Mouse (Mus musculus): ENCODE data around the gene Ifngr1. TPM values are rescaled to one million over a fixed set of nuclear protein-coding genes. Genes with fewer than 3 reads are reported as not detected.
"Not testable (repeated sequence)": the region's sequence is repeated elsewhere in the genome, so short reads cannot be mapped to it uniquely, and the experiment has no call there.

Gene Ifngr1
- polyA plus RNA-seq, 1 experiment from 2014 or later: 16.3 TPM

GRCm38 (mm10) chr10:19591286-19591640, 486 bp upstream of the Ifngr1 start:
- ATAC-seq (replicated peaks): no peak
- Histone ChIP-seq H3K27ac (replicated peaks) (no peak overlapping the region), H3K4me2 (replicated peaks) (peak overlapping the region; percentile 91), H3K4me1 (peaks cover 10% of the 10 kb centered on the region), H3K27me3 (no peaks in the 10 kb centered on the region), H3K36me3 (no peaks in the 10 kb centered on the region), H3K9ac (replicated peaks) (no peak overlapping the region), H3K9me3 (no peaks in the 10 kb centered on the region), H3K4me3 (peak overlapping the region; percentile 77)
- WGBS: 41% methylated on average over 6 of the region's 6 CpGs

- ATAC-seq (replicated peaks): no peak
- Histone ChIP-seq H3K9me3 (no peaks in the 10 kb centered on the region), H3K27me3 (no peaks in the 10 kb centered on the region), H3K36me3 (no peaks in the 10 kb centered on the region), H3K4me3 (peak overlapping the region; percentile 77), H3K4me2 (replicated peaks) (peak overlapping the region; percentile 91), H3K4me1 (peaks cover 10% of the 10 kb centered on the region), H3K9ac (replicated peaks) (peak overlapping the region; percentile 76), H3K27ac (replicated peaks) (no peak overlapping the region)
- WGBS: 6% methylated on average over 3 of the region's 3 CpGs
Observed at GRCm38 (mm10) chr10:19592556-19592955, 807 bp downstream of the Ifngr1 start.

- Histone ChIP-seq H3K4me3 (no peak overlapping the region), H3K4me1 (peaks cover 10% of the 10 kb centered on the region), H3K27ac (replicated peaks) (no peak overlapping the region), H3K36me3 (no peaks in the 10 kb centered on the region), H3K4me2 (replicated peaks) (no peak overlapping the region), H3K27me3 (no peaks in the 10 kb centered on the region), H3K9ac (replicated peaks) (no peak overlapping the region), H3K9me3 (no peaks in the 10 kb centered on the region)
- no peak for ATAC-seq (replicated peaks)
- 83% methylated on average over 3 of the region's 3 CpGs for WGBS
Observed at GRCm38 (mm10) chr10:19593296-19593695, 1.5 kb downstream of the Ifngr1 start.

- H3K9ac ChIP-seq (replicated peaks): no peak overlapping the region
- no peaks in the 10 kb centered on the region for H3K27me3 ChIP-seq
- no peak for ATAC-seq (replicated peaks)
- no peak overlapping the region for H3K4me3 ChIP-seq
- peaks cover 10% of the 10 kb centered on the region for H3K4me1 ChIP-seq
- H3K9me3 ChIP-seq: no peaks in the 10 kb centered on the region
- no peak overlapping the region for H3K27ac ChIP-seq (replicated peaks)
- H3K4me2 ChIP-seq (replicated peaks): no peak overlapping the region
- H3K36me3 ChIP-seq: no peaks in the 10 kb centered on the region
- 85% methylated on average over 3 of the region's 3 CpGs for WGBS
Observed at GRCm38 (mm10) chr10:19594201-19594905, 2.6 kb downstream of the Ifngr1 start.

GRCm38 (mm10) chr10:19596866-19597265, 5.1 kb downstream of the Ifngr1 start:
- no peak for ATAC-seq (replicated peaks)
- no peak overlapping the region for H3K4me2 ChIP-seq (replicated peaks)
- H3K27ac ChIP-seq (replicated peaks): no peak overlapping the region
- H3K27me3 ChIP-seq: no peaks in the 10 kb centered on the region
- H3K4me1 ChIP-seq: peaks cover 10% of the 10 kb centered on the region
- H3K9me3 ChIP-seq: no peaks in the 10 kb centered on the region
- H3K9ac ChIP-seq (replicated peaks): no peak overlapping the region
- WGBS: 90% methylated on average over 4 of the region's 4 CpGs
- H3K36me3 ChIP-seq: no peaks in the 10 kb centered on the region
- no peak overlapping the region for H3K4me3 ChIP-seq

GRCm38 (mm10) chr10:19598091-19598490, 6.3 kb downstream of the Ifngr1 start:
- no peak overlapping the region for H3K4me3 ChIP-seq
- no peaks in the 10 kb centered on the region for H3K27me3 ChIP-seq
- no peaks in the 10 kb centered on the region for H3K4me1 ChIP-seq
- no peak overlapping the region for H3K27ac ChIP-seq (replicated peaks)
- H3K9ac ChIP-seq (replicated peaks): no peak overlapping the region
- 88% methylated on average over 11 of the region's 11 CpGs for WGBS
- H3K36me3 ChIP-seq: no peaks in the 10 kb centered on the region
- ATAC-seq (replicated peaks): no peak
- no peaks in the 10 kb centered on the region for H3K9me3 ChIP-seq
- no peak overlapping the region for H3K4me2 ChIP-seq (replicated peaks)

- Histone ChIP-seq H3K27me3 (no peaks in the 10 kb centered on the region), H3K36me3 (no peaks in the 10 kb centered on the region), H3K9ac (replicated peaks) (no peak overlapping the region), H3K4me2 (replicated peaks) (no peak overlapping the region), H3K4me3 (no peak overlapping the region), H3K27ac (replicated peaks) (no peak overlapping the region), H3K4me1 (no peaks in the 10 kb centered on the region), H3K9me3 (no peaks in the 10 kb centered on the region)
- 0 out of 2 replicates have a peak, but pooled peaks have one; percentile 33 for ATAC-seq (replicated peaks)
- WGBS: 44% methylated on average over 6 of the region's 6 CpGs
Observed at GRCm38 (mm10) chr10:19599331-19600092, 7.8 kb downstream of the Ifngr1 start.

GRCm38 (mm10) chr10:19600093-19600420, 8.3 kb downstream of the Ifngr1 start:
- WGBS: 33% methylated on average over 3 of the region's 3 CpGs
- H3K9me3 ChIP-seq: no peaks in the 10 kb centered on the region
- no peak overlapping the region for H3K27ac ChIP-seq (replicated peaks)
- no peak overlapping the region for H3K4me2 ChIP-seq (replicated peaks)
- H3K27me3 ChIP-seq: no peaks in the 10 kb centered on the region
- ATAC-seq (replicated peaks): no peak
- no peaks in the 10 kb centered on the region for H3K4me1 ChIP-seq
- no peaks in the 10 kb centered on the region for H3K36me3 ChIP-seq
- no peak overlapping the region for H3K4me3 ChIP-seq
- H3K9ac ChIP-seq (replicated peaks): no peak overlapping the region

- H3K27me3 ChIP-seq; ATAC-seq (replicated peaks); H3K9me3 ChIP-seq; H3K36me3 ChIP-seq; H3K4me2 ChIP-seq (replicated peaks); H3K27ac ChIP-seq (replicated peaks); H3K9ac ChIP-seq (replicated peaks); H3K4me1 ChIP-seq; H3K4me3 ChIP-seq: not testable (repeated sequence)
- 18% methylated on average over 1 of the region's 1 CpGs for WGBS
Observed at GRCm38 (mm10) chr10:19601502-19601901, 9.8 kb downstream of the Ifngr1 start.

GRCm38 (mm10) chr10:19603231-19603630, 11.5 kb downstream of the Ifngr1 start:
- Histone ChIP-seq H3K4me3 (no peak overlapping the region), H3K4me1 (no peaks in the 10 kb centered on the region), H3K9ac (replicated peaks) (no peak overlapping the region), H3K4me2 (replicated peaks) (no peak overlapping the region), H3K36me3 (no peaks in the 10 kb centered on the region), H3K27me3 (no peaks in the 10 kb centered on the region), H3K27ac (replicated peaks) (no peak overlapping the region), H3K9me3 (no peaks in the 10 kb centered on the region)
- WGBS: 88% methylated on average over 6 of the region's 6 CpGs
- no peak for ATAC-seq (replicated peaks)

GRCm38 (mm10) chr10:19609125-19609524, 17.4 kb downstream of the Ifngr1 start:
- Histone ChIP-seq H3K27me3 (no peaks in the 10 kb centered on the region), H3K9ac (replicated peaks) (no peak overlapping the region), H3K9me3 (no peaks in the 10 kb centered on the region), H3K36me3 (no peaks in the 10 kb centered on the region), H3K4me2 (replicated peaks) (no peak overlapping the region), H3K4me3 (no peak overlapping the region), H3K27ac (replicated peaks) (no peak overlapping the region), H3K4me1 (no peaks in the 10 kb centered on the region)
- WGBS: 58% methylated on average over 14 of the region's 14 CpGs
- no peak for ATAC-seq (replicated peaks)

- H3K9ac ChIP-seq (replicated peaks): no peak overlapping the region
- 37% methylated on average over 2 of the region's 2 CpGs for WGBS
Observed at GRCm38 (mm10) chr10:19611616-19612015, 19.9 kb downstream of the Ifngr1 start.

More at GRCm38 (mm10) chr10:19611616-19612015, 19.9 kb downstream of the Ifngr1 start:
- ATAC-seq (replicated peaks): no peak
- Histone ChIP-seq H3K4me3 (no peak overlapping the region), H3K4me2 (replicated peaks) (no peak overlapping the region), H3K27ac (replicated peaks) (no peak overlapping the region), H3K9me3 (no peaks in the 10 kb centered on the region), H3K36me3 (no peaks in the 10 kb centered on the region), H3K4me1 (no peaks in the 10 kb centered on the region), H3K27me3 (no peaks in the 10 kb centered on the region)

Measured in forebrain, embryonic 15.5 days (tissue).